Mouse (Mus musculus): ENCODE results near the gene Uty. TPM values are rescaled to one million over a fixed set of nuclear protein-coding genes. Genes with fewer than 3 reads are reported as not detected.

The Uty gene
- polyA plus RNA-seq, 1 experiment: 3.3 TPM

GRCm38 (mm10) chrY:1220001-1220400, 25.6 kb downstream of the Uty start:
- TF ChIP-seq POLR2A (IDR thresholded peaks at IDR 0.05; ENCODE audit: control insufficient read depth, extremely low read depth, insufficient read depth, low read length, poor library complexity) (no peak), CTCF (IDR thresholded peaks at IDR 0.05; ENCODE audit: borderline replicate concordance, control insufficient read depth, extremely low read depth, insufficient read depth, low read length, poor library complexity) (no peak)
- Histone ChIP-seq H3K4me3 (ENCODE audit: control insufficient read depth, insufficient read depth, low read length) (no peak overlapping the region), H3K27ac (ENCODE audit: control insufficient read depth, insufficient read depth, low read length) (no peak overlapping the region), H3K4me1 (replicated peaks; ENCODE audit: control insufficient read depth, insufficient read depth, low read length) (no peaks in the 10 kb centered on the region), H3K36me3 (ENCODE audit: control insufficient read depth, insufficient read depth, low read length) (no peaks in the 10 kb centered on the region), H3K27me3 (ENCODE audit: control insufficient read depth, insufficient read depth, low read length) (no peaks in the 10 kb centered on the region)
- WGBS: 90% methylated on average over 7 of the region's 7 CpGs
- no peak for DNase-seq

DNA sequence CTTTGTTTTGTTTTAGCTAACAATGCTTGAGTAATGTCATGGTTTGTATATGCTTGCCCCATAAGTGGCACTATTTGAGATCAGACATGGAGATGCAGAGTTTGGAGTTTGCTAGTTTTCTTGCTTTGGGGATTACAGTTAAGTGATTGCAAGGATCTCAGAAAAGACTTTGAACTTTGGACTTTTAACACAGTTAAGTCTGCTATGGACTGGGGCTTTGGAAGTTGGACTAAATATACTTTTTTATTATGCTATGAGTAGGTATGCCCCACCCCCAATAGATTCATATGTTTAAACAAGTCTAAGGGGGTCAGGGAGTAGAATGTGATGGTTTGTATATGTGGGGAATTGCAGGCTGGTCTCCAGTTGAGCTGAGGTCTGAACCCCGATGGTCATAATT, 67.1 kb downstream of the Uty start:
- Histone ChIP-seq H3K27me3 (ENCODE audit: control insufficient read depth, insufficient read depth, low read length) (no peaks in the 10 kb centered on the region), H3K36me3 (ENCODE audit: control insufficient read depth, insufficient read depth, low read length) (no peaks in the 10 kb centered on the region), H3K4me1 (replicated peaks; ENCODE audit: control insufficient read depth, insufficient read depth, low read length) (no peaks in the 10 kb centered on the region), H3K27ac (ENCODE audit: control insufficient read depth, insufficient read depth, low read length) (no peak overlapping the region), H3K4me3 (ENCODE audit: control insufficient read depth, insufficient read depth, low read length) (no peak overlapping the region)
- no peak for DNase-seq
- TF ChIP-seq CTCF (IDR thresholded peaks at IDR 0.05; ENCODE audit: borderline replicate concordance, control insufficient read depth, extremely low read depth, insufficient read depth, low read length, poor library complexity) (no peak), POLR2A (IDR thresholded peaks at IDR 0.05; ENCODE audit: control insufficient read depth, extremely low read depth, insufficient read depth, low read length, poor library complexity) (no peak)
- WGBS: 100% methylated on average over 1 of the region's 1 CpGs

- Histone ChIP-seq H3K27ac (ENCODE audit: control insufficient read depth, insufficient read depth, low read length) (no peak overlapping the region), H3K4me3 (ENCODE audit: control insufficient read depth, insufficient read depth, low read length) (no peak overlapping the region), H3K36me3 (ENCODE audit: control insufficient read depth, insufficient read depth, low read length) (no peaks in the 10 kb centered on the region), H3K4me1 (replicated peaks; ENCODE audit: control insufficient read depth, insufficient read depth, low read length) (no peaks in the 10 kb centered on the region), H3K27me3 (ENCODE audit: control insufficient read depth, insufficient read depth, low read length) (no peaks in the 10 kb centered on the region)
- no peak for DNase-seq
- TF ChIP-seq POLR2A (IDR thresholded peaks at IDR 0.05; ENCODE audit: control insufficient read depth, extremely low read depth, insufficient read depth, low read length, poor library complexity): no peak
- TF ChIP-seq CTCF (IDR thresholded peaks at IDR 0.05; ENCODE audit: borderline replicate concordance, control insufficient read depth, extremely low read depth, insufficient read depth, low read length, poor library complexity): no peak
Measured at GRCm38 (mm10) chrY:1163054-1163453, 82.5 kb downstream of the Uty start.

DNA sequence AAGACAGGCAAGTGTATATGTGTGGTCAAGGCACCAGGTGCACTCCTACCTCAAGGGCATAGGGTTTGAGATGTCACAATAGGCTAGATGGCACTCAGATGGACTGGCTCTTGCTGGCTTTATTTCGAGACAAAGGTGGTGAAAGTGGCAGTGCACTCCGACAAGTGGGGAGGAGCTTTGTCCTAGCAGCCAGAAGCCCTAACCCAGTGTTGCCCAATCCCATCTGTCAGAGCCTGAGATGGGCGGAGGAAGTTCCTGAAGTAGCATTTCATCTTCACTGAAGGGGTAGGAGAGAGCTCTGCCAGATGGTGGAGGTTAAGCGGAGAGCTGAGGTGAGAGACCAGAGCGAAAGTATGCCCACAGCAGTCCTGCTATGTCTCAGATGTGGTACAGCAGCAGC, 129.4 kb downstream of the Uty start:
- no peak for TF ChIP-seq CTCF (IDR thresholded peaks at IDR 0.05; ENCODE audit: borderline replicate concordance, control insufficient read depth, extremely low read depth, insufficient read depth, low read length, poor library complexity)
- TF ChIP-seq POLR2A (IDR thresholded peaks at IDR 0.05; ENCODE audit: control insufficient read depth, extremely low read depth, insufficient read depth, low read length, poor library complexity): no peak
- 87% methylated on average over 5 of the region's 5 CpGs for WGBS
- no peak overlapping the region for H3K4me3 ChIP-seq (ENCODE audit: control insufficient read depth, insufficient read depth, low read length)

DNA sequence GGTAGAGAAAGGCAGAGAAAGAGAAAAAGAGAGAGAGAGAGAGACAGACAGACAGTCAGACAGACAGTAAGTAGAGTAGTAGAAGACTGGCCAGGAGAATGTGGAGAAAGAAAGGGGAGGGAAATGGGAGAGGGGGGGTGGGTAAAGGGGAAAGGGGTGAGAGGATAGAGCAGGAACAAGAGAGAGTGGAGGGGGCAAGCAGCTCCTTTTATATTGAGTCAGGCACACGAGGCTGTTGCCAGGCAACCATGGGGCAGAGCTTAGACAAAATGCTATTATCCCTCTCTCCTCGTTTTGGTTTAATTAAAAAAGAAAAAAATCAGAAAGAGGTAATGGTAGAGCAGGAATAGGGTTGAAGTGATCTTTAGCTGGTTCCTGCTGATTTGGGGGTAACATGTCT, 131.5 kb downstream of the Uty start:
- WGBS: 72% methylated on average over 2 of the region's 2 CpGs
- no peak overlapping the region for H3K4me3 ChIP-seq (ENCODE audit: control insufficient read depth, insufficient read depth, low read length)
- no peak for DNase-seq
- H3K27ac ChIP-seq (ENCODE audit: control insufficient read depth, insufficient read depth, low read length): no peak overlapping the region
- H3K36me3 ChIP-seq (ENCODE audit: control insufficient read depth, insufficient read depth, low read length): no peaks in the 10 kb centered on the region
- no peak for TF ChIP-seq POLR2A (IDR thresholded peaks at IDR 0.05; ENCODE audit: control insufficient read depth, extremely low read depth, insufficient read depth, low read length, poor library complexity)
- no peak for TF ChIP-seq CTCF (IDR thresholded peaks at IDR 0.05; ENCODE audit: borderline replicate concordance, control insufficient read depth, extremely low read depth, insufficient read depth, low read length, poor library complexity)
- no peaks in the 10 kb centered on the region for H3K27me3 ChIP-seq (ENCODE audit: control insufficient read depth, insufficient read depth, low read length)
- no peaks in the 10 kb centered on the region for H3K4me1 ChIP-seq (replicated peaks; ENCODE audit: control insufficient read depth, insufficient read depth, low read length)

More for the DNA sequence above, 129.4 kb downstream of the Uty start:
- Histone ChIP-seq H3K36me3 (ENCODE audit: control insufficient read depth, insufficient read depth, low read length) (no peaks in the 10 kb centered on the region), H3K27me3 (ENCODE audit: control insufficient read depth, insufficient read depth, low read length) (no peaks in the 10 kb centered on the region), H3K4me1 (replicated peaks; ENCODE audit: control insufficient read depth, insufficient read depth, low read length) (no peaks in the 10 kb centered on the region), H3K27ac (ENCODE audit: control insufficient read depth, insufficient read depth, low read length) (no peak overlapping the region)
- DNase-seq: no peak

Other genes with a start within 250 kb of the Uty start
- gene Eif2s3y, start 235.2 kb downstream of the Uty start, polyA plus RNA-seq (2012; rRNA removed): 6.9 TPM in 1 of 2 replicates, not detected in the other
- gene Ddx3y, start 40.9 kb upstream of the Uty start, polyA plus RNA-seq (2012; rRNA removed): 3.3 TPM in 1 of 2 replicates, not detected in the other
- gene Usp9y, start 214.0 kb upstream of the Uty start, polyA plus RNA-seq (2012; rRNA removed): not detected in 2 replicates

All from thymus, adult 2 months (tissue).